Mouse (Mus musculus) ES-Bruce4 (cell line): ENCODE data around the gene Rptor.

ENCODE experiments used
- CTCF ChIP-seq: IDR thresholded peaks from one replicate; pipeline ENCODE4 v1.8.1; 2011; ENCODE audit warnings: low read depth, low read length
- EP300 ChIP-seq: IDR thresholded peaks from 2 replicates; pipeline ENCODE4 v1.6.1; 2011; ENCODE audit warnings: low read depth, low read length; ENCODE audit not compliant: insufficient read depth
- POLR2A ChIP-seq: IDR thresholded peaks from one replicate; pipeline ENCODE4 v1.8.1; 2011; ENCODE audit warnings: low read length; ENCODE audit not compliant: insufficient read depth

DNA sequence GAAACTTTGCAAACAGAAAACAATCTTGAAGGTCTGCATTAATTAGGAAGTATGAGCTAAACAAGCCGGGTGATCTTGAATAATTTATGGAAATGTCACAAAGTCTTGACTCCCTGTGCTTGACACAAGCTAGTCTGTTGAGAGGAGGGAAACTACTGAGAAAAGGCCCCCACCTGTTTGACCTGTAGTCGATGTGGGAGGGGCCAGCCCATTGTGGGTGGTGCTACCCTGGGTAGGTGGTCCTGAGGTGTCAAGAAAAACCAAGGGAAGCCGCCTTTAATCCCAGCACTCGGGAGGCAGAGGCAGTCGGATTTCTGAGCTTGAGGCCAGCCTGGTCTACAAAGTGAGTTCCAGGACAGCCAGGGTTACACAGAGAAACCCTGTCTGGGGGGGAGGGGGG lies 36.5 kb upstream of the Rptor start:
- TF ChIP-seq EP300 (no peak), POLR2A (no peak), CTCF (no peak)
